ENCODE assay signal across 10 mouse cellular contexts in genomic region chr10:127292987-127293538, GRCm38 (mm10). TPM values are rescaled to one million over a fixed set of nuclear protein-coding genes. Genes with fewer than 3 reads are reported as not detected.
A peak's percentile ranks its signal among the peaks of the same experiment; 100 is the strongest.
DNase-seq lines count a peak whose midpoint lies in the region; ATAC-seq and TF ChIP-seq lines count a peak whose summit lies in the region.
"Had no signal": no experiment of that assay in that cellular context is flagged by ENCODE, and none has a peak within 500 bp of the region (broad histone marks: within the 10 kb centered on the region; RNA-seq: fewer than 3 reads in every experiment).

No protein-coding gene starts in this region.

- no peak overlapping the region for H3K27ac ChIP-seq in hindbrain, embryonic 14.5 days
- no peak overlapping the region for H3K27ac ChIP-seq in hindbrain, postnatal 0 days
- H3K27ac ChIP-seq in heart, embryonic 14.5 days (replicated peaks in 1 of 2; ENCODE audit: control insufficient read depth in 1 of 2, insufficient read depth in 1 of 2, low read depth in 2 of 2, low read length in 2 of 2), result peak overlapping the region; percentile 46 to 99
- no peak overlapping the region for H3K27ac ChIP-seq in forebrain, embryonic 10.5 days
- H3K27ac ChIP-seq: kidney, postnatal 0 days had no signal

- H3K36me3 ChIP-seq in hindbrain, embryonic 14.5 days (replicated peaks; ENCODE audit: control insufficient read depth, insufficient read depth), result peaks cover 46% of the 10 kb centered on the region
- peaks cover 34% of the 10 kb centered on the region for H3K36me3 ChIP-seq in hindbrain, postnatal 0 days (ENCODE audit: insufficient read depth, low read length)
- peaks cover 51% of the 10 kb centered on the region for H3K36me3 ChIP-seq in heart, embryonic 14.5 days (ENCODE audit: control insufficient read depth, insufficient read depth, low read length)
- peaks cover 61% of the 10 kb centered on the region for H3K36me3 ChIP-seq in forebrain, embryonic 10.5 days (replicated peaks)

- no peak for DNase-seq in hindbrain, embryonic 14.5 days (ENCODE audit: low spot score)
- DNase-seq in hindbrain, postnatal 0 days (ENCODE audit: low spot score), result no peak
- peak; percentile 78 for DNase-seq in adrenal gland, postnatal 10 days
- peak; percentile 70 for DNase-seq in lung, postnatal 10 days
- no peak for DNase-seq in spleen, postnatal 14 days (ENCODE audit: low spot score in 2 of 2)
- DNase-seq in forebrain, embryonic 10.5 days (ENCODE audit: extremely low spot score, low spot score), result no peak
- no peak for DNase-seq in right cerebral cortex, postnatal 36 days (ENCODE audit: low spot score in 2 of 2)
- DNase-seq: cerebellum, adult 2 months had no signal

- 92% methylated on average over 6 of the region's 6 CpGs for WGBS in hindbrain, embryonic 14.5 days
- 82% methylated on average over 6 of the region's 6 CpGs for WGBS in hindbrain, postnatal 0 days
- 40% methylated on average over 6 of the region's 6 CpGs for WGBS in heart, embryonic 14.5 days
- 85% methylated on average over 6 of the region's 6 CpGs for WGBS in forebrain, embryonic 10.5 days

- H3K4me1 ChIP-seq in hindbrain, embryonic 14.5 days (replicated peaks; ENCODE audit: control insufficient read depth, insufficient read depth, low read length), result peaks cover 25% of the 10 kb centered on the region
- peaks cover 15% of the 10 kb centered on the region for H3K4me1 ChIP-seq in hindbrain, postnatal 0 days (ENCODE audit: insufficient read depth, low read length)
- peaks cover 20 to 48% of the 10 kb centered on the region in 2 experiments for H3K4me1 ChIP-seq in heart, embryonic 14.5 days (ENCODE audit: control insufficient read depth in 2 of 2, insufficient read depth in 2 of 2, low read length in 2 of 2)
- peaks cover 37% of the 10 kb centered on the region for H3K4me1 ChIP-seq in forebrain, embryonic 10.5 days

- TF ChIP-seq CTCF in hindbrain, postnatal 0 days (IDR thresholded peaks at IDR 0.05; ENCODE audit: low read depth), result no peak

- no peak overlapping the region; the same call in 1 of the 2 replicates for H3K9ac ChIP-seq in hindbrain, embryonic 14.5 days
- H3K9ac ChIP-seq in hindbrain, postnatal 0 days (replicated peaks; ENCODE audit: low read length), result no peak overlapping the region
- H3K9ac ChIP-seq in heart, embryonic 14.5 days (ENCODE audit: low read length), result peak overlapping the region; percentile 91

- no peak for ATAC-seq in hindbrain, embryonic 14.5 days (ENCODE audit: low FRiP score)
- no peak for ATAC-seq in hindbrain, postnatal 0 days
- no peak for ATAC-seq in heart, embryonic 14.5 days (ENCODE audit: insufficient number of reproducible peaks, insufficient read depth, low FRiP score, low read depth)

- H3K4me3 ChIP-seq in hindbrain, embryonic 14.5 days (replicated peaks; ENCODE audit: low read length), result no peak overlapping the region
- H3K4me3 ChIP-seq in hindbrain, postnatal 0 days (ENCODE audit: low read length), result no peak overlapping the region
- H3K4me3 ChIP-seq in heart, embryonic 14.5 days (ENCODE audit: control insufficient read depth in 1 of 2, insufficient read depth in 1 of 2, low read depth in 1 of 2, low read length in 2 of 2), result peak overlapping the region; percentile 3 to 83; a peak in 2 of 4 replicates
- H3K4me3 ChIP-seq in forebrain, embryonic 10.5 days, result no peak overlapping the region

- 0 out of 2 replicates have a peak overlapping the region, but pooled peaks have one; percentile 92 for H3K4me2 ChIP-seq in hindbrain, embryonic 14.5 days (replicated peaks)
- no peak overlapping the region for H3K4me2 ChIP-seq in hindbrain, postnatal 0 days (ENCODE audit: low read depth, low read length)
- peak overlapping the region; percentile 98 for H3K4me2 ChIP-seq in heart, embryonic 14.5 days (ENCODE audit: low read length)

- H3K27me3 ChIP-seq in hindbrain, embryonic 14.5 days (ENCODE audit: control insufficient read depth, insufficient read depth, low read length), result no peaks in the 10 kb centered on the region
- H3K27me3 ChIP-seq in hindbrain, postnatal 0 days (ENCODE audit: insufficient read depth, low read length), result no peaks in the 10 kb centered on the region
- no peaks in the 10 kb centered on the region for H3K27me3 ChIP-seq in heart, embryonic 14.5 days (ENCODE audit: control insufficient read depth, insufficient read depth, low read length)
- no peaks in the 10 kb centered on the region for H3K27me3 ChIP-seq in forebrain, embryonic 10.5 days (ENCODE audit: poor library complexity, severe bottlenecking)

- H3K9me3 ChIP-seq in hindbrain, embryonic 14.5 days (ENCODE audit: control insufficient read depth, low read length), result no peaks in the 10 kb centered on the region
- no peaks in the 10 kb centered on the region for H3K9me3 ChIP-seq in hindbrain, postnatal 0 days (ENCODE audit: low read length)
- H3K9me3 ChIP-seq in heart, embryonic 14.5 days (ENCODE audit: control insufficient read depth, low read length), result no peaks in the 10 kb centered on the region
- no peaks in the 10 kb centered on the region for H3K9me3 ChIP-seq in forebrain, embryonic 10.5 days

RNA-seq across cellular contexts. Expression of gene Mbd6, which starts 4.2 kb away (rescaled TPM):
- polyA plus RNA-seq in hindbrain, embryonic 14.5 days (2014; fragmentation: Nextera tagmentation; extraction: Ambion mirVana), result 16.2 and 20.0 TPM in 2 replicates
- 8.1 and 11.2 TPM in 2 replicates for total RNA-seq in hindbrain, postnatal 0 days (2014; rRNA removed)
- polyA plus RNA-seq in hindbrain, postnatal 0 days (2015; fragmentation: Nextera tagmentation; extraction: Ambion mirVana), result 8.3 and 11.5 TPM in 2 replicates
- total RNA-seq in adrenal gland, postnatal 10 days (2021), result 10 to 100 TPM; 42.9 to 66.4 TPM
- 13.8 and 16.1 TPM in 2 replicates for polyA plus RNA-seq in heart, embryonic 14.5 days (2014; fragmentation: Nextera tagmentation; extraction: Ambion mirVana)
- 9.1 and 11.4 TPM in 2 replicates for polyA plus RNA-seq in forebrain, embryonic 10.5 days (2016; fragmentation: Nextera tagmentation; extraction: Ambion mirVana)

RNA-seq across cellular contexts. Expression of gene Mars, which starts 18.5 kb away (rescaled TPM):
- polyA plus RNA-seq in hindbrain, embryonic 14.5 days (2014; fragmentation: Nextera tagmentation; extraction: Ambion mirVana), result 113 and 124 TPM in 2 replicates
- total RNA-seq in hindbrain, postnatal 0 days (2014; rRNA removed), result 74.4 and 90.4 TPM in 2 replicates
- 104 TPM in 2 replicates for polyA plus RNA-seq in hindbrain, postnatal 0 days (2015; fragmentation: Nextera tagmentation; extraction: Ambion mirVana)
- 10 to 100 TPM; 82.6 to 86.3 TPM for total RNA-seq in adrenal gland, postnatal 10 days (2021)
- polyA plus RNA-seq in heart, embryonic 14.5 days (2014; fragmentation: Nextera tagmentation; extraction: Ambion mirVana), result 76.1 and 76.2 TPM in 2 replicates
- polyA plus RNA-seq in forebrain, embryonic 10.5 days (2016; fragmentation: Nextera tagmentation; extraction: Ambion mirVana), result 191 and 202 TPM in 2 replicates

RNA-seq across cellular contexts. Expression of gene Dctn2, which starts 26.9 kb away (rescaled TPM):
- 281 and 296 TPM in 2 replicates for polyA plus RNA-seq in hindbrain, embryonic 14.5 days (2014; fragmentation: Nextera tagmentation; extraction: Ambion mirVana)
- 314 and 348 TPM in 2 replicates for total RNA-seq in hindbrain, postnatal 0 days (2014; rRNA removed)
- 319 and 323 TPM in 2 replicates for polyA plus RNA-seq in hindbrain, postnatal 0 days (2015; fragmentation: Nextera tagmentation; extraction: Ambion mirVana)
- 100 to 1,000 TPM; 151 to 164 TPM for total RNA-seq in adrenal gland, postnatal 10 days (2021)
- polyA plus RNA-seq in heart, embryonic 14.5 days (2014; fragmentation: Nextera tagmentation; extraction: Ambion mirVana), result 126 and 137 TPM in 2 replicates
- 192 and 206 TPM in 2 replicates for polyA plus RNA-seq in forebrain, embryonic 10.5 days (2016; fragmentation: Nextera tagmentation; extraction: Ambion mirVana)

RNA-seq across cellular contexts. Expression of gene Arhgap9, which starts 28.7 kb away (rescaled TPM):
- 0.88 and 1.1 TPM in 2 replicates for polyA plus RNA-seq in hindbrain, embryonic 14.5 days (2014; fragmentation: Nextera tagmentation; extraction: Ambion mirVana)
- total RNA-seq in hindbrain, postnatal 0 days (2014; rRNA removed), result 1.0 and 1.5 TPM in 2 replicates
- polyA plus RNA-seq in hindbrain, postnatal 0 days (2015; fragmentation: Nextera tagmentation; extraction: Ambion mirVana), result 1.2 and 1.3 TPM in 2 replicates
- 1 to 10 TPM; 6.5 to 6.6 TPM for total RNA-seq in adrenal gland, postnatal 10 days (2021)
- polyA plus RNA-seq in heart, embryonic 14.5 days (2014; fragmentation: Nextera tagmentation; extraction: Ambion mirVana), result 1.3 and 2.4 TPM in 2 replicates
- polyA plus RNA-seq in forebrain, embryonic 10.5 days (2016; fragmentation: Nextera tagmentation; extraction: Ambion mirVana), result 1.5 and 1.7 TPM in 2 replicates

RNA-seq across cellular contexts. Expression of gene Kif5a, which starts 29.9 kb away (rescaled TPM):
- polyA plus RNA-seq in hindbrain, embryonic 14.5 days (2014; fragmentation: Nextera tagmentation; extraction: Ambion mirVana), result 118 and 129 TPM in 2 replicates
- total RNA-seq in hindbrain, postnatal 0 days (2014; rRNA removed), result 231 and 249 TPM in 2 replicates
- polyA plus RNA-seq in hindbrain, postnatal 0 days (2015; fragmentation: Nextera tagmentation; extraction: Ambion mirVana), result 98.4 and 103 TPM in 2 replicates
- 10 to 100 TPM in 1 of 2 experiments, 1 to 10 TPM in 1; 7.4 to 16.9 TPM for total RNA-seq in adrenal gland, postnatal 10 days (2021)
- 0.42 and 1.2 TPM in 2 replicates for polyA plus RNA-seq in heart, embryonic 14.5 days (2014; fragmentation: Nextera tagmentation; extraction: Ambion mirVana)
- 6.6 and 7.9 TPM in 2 replicates for polyA plus RNA-seq in forebrain, embryonic 10.5 days (2016; fragmentation: Nextera tagmentation; extraction: Ambion mirVana)

Comparison
In these comparisons a context has a peak if more than half of its experiments do, and no peak if none do; other contexts are left out.
1. DNase-seq: peak in adrenal gland, postnatal 10 days (single experiment) and lung, postnatal 10 days (single experiment); none in hindbrain, embryonic 14.5 days (single experiment), hindbrain, postnatal 0 days (single experiment), spleen, postnatal 14 days (0 of 2), forebrain, embryonic 10.5 days (single experiment) and right cerebral cortex, postnatal 36 days (0 of 2).
2. H3K27ac ChIP-seq: peak in heart, embryonic 14.5 days (2 of 2); none in hindbrain, embryonic 14.5 days (single experiment), hindbrain, postnatal 0 days (single experiment) and forebrain, embryonic 10.5 days (single experiment).
3. H3K4me3 ChIP-seq: peak in heart, embryonic 14.5 days (2 of 2); none in hindbrain, embryonic 14.5 days (single experiment), hindbrain, postnatal 0 days (single experiment) and forebrain, embryonic 10.5 days (single experiment).